In the genomic region with DNA sequence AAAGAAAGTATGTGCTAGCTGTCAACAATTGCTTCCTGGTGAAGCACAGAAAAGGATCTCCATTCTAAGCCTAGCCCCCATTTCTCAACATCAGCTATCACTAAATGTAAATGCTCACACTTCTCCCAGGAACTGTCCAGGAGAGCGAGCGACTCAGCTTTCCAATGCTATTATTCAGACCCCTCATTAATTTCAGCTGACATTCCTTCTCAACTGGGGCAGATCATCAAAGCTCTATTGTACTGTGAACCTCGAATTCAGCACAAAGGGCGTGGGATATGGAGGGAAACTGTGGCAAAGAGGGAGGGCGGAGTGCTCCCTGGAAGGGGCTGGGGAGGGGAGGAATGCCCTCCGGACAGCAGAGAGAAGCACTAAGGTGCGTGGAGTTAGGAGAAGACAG, we compare ENCODE assay signal across 19 mouse cellular contexts.
DNase-seq lines count a peak whose midpoint lies in the region; ATAC-seq lines count a peak whose summit lies in the region.
"Had no signal": no experiment of that assay in that cellular context is flagged by ENCODE, and none has a peak within 500 bp of the region (broad histone marks: within the 10 kb centered on the region; RNA-seq: fewer than 3 reads in every experiment).

No protein-coding gene starts in this region.

- H3K27ac ChIP-seq in heart, embryonic 13.5 days (replicated peaks) = 0 out of 2 replicates have a peak overlapping the region, but pooled peaks have one; percentile 31
- H3K27ac ChIP-seq in midbrain, embryonic 11.5 days (ENCODE audit: low read depth, low read length) = no peak overlapping the region
- no peak overlapping the region for H3K27ac ChIP-seq in midbrain, embryonic 13.5 days
- H3K27ac ChIP-seq: embryonic facial prominence, embryonic 13.5 days; gastrocnemius, adult 2 months; heart, adult 2 months; liver, embryonic 12.5 days had no signal

- H3K27me3 ChIP-seq in heart, embryonic 13.5 days (replicated peaks) = no peaks in the 10 kb centered on the region
- H3K27me3 ChIP-seq in midbrain, embryonic 11.5 days (ENCODE audit: control insufficient read depth, insufficient read depth, low read length) = no peaks in the 10 kb centered on the region
- no peaks in the 10 kb centered on the region for H3K27me3 ChIP-seq in midbrain, embryonic 13.5 days
- H3K27me3 ChIP-seq: embryonic facial prominence, embryonic 13.5 days; liver, embryonic 12.5 days; megakaryocyte, embryonic 14.5 days had no signal

- H3K4me1 ChIP-seq in heart, embryonic 13.5 days = peaks cover 65% of the 10 kb centered on the region
- H3K4me1 ChIP-seq in midbrain, embryonic 11.5 days (ENCODE audit: control insufficient read depth, insufficient read depth, low read length) = peaks cover 14% of the 10 kb centered on the region
- H3K4me1 ChIP-seq in midbrain, embryonic 13.5 days (replicated peaks) = peaks cover 11% of the 10 kb centered on the region

- ATAC-seq in heart, embryonic 13.5 days (ENCODE audit: extremely low read depth, insufficient number of reproducible peaks, low FRiP score, low TSS enrichment) = no peak
- 0 out of 2 replicates have a peak, but pooled peaks have one; percentile 44 for ATAC-seq in midbrain, embryonic 11.5 days (ENCODE audit: low FRiP score)
- ATAC-seq in midbrain, embryonic 13.5 days = no peak
- ATAC-seq: intestine, postnatal 0 days; liver, embryonic 12.5 days; lung, postnatal 0 days had no signal

- DNase-seq in heart, postnatal 36 days = no peak
- no peak for DNase-seq in midbrain, embryonic 11.5 days (ENCODE audit: low spot score, missing footprints)
- peak; percentile 44 for DNase-seq in embryo, embryonic 9.5 days (ENCODE audit: extremely low spot score)
- DNase-seq in mesoderm, embryonic 11.5 days (ENCODE audit: low read depth, low spot score) = peak; percentile 58
- DNase-seq in ovary, postnatal 14 days (ENCODE audit: low spot score) = no peak
- no peak for DNase-seq in gastrocnemius, postnatal 36 days
- DNase-seq: adrenal gland, postnatal 14 days; cerebellum, adult 9-11 months; gastrocnemius, adult 2 months; heart, adult 2 months; heart, postnatal 14 days; layer of hippocampus, postnatal 36 days had no signal

- intact Hi-C loops in heart, postnatal 36 days (cut with DNase I) = no loop called here
- intact Hi-C loops in gastrocnemius, postnatal 36 days (cut with DNase I) = no loop called here

- H3K4me3 ChIP-seq in heart, embryonic 13.5 days = no peak overlapping the region
- H3K4me3 ChIP-seq in midbrain, embryonic 11.5 days (ENCODE audit: low read depth, low read length) = no peak overlapping the region
- no peak overlapping the region for H3K4me3 ChIP-seq in midbrain, embryonic 13.5 days (replicated peaks)
- H3K4me3 ChIP-seq: embryonic facial prominence, embryonic 13.5 days; gastrocnemius, adult 2 months; heart, adult 2 months; liver, embryonic 12.5 days; megakaryocyte, embryonic 14.5 days had no signal

- no peaks in the 10 kb centered on the region for H3K36me3 ChIP-seq in heart, embryonic 13.5 days
- no peaks in the 10 kb centered on the region for H3K36me3 ChIP-seq in midbrain, embryonic 11.5 days (ENCODE audit: control insufficient read depth, insufficient read depth, low read length)
- no peaks in the 10 kb centered on the region for H3K36me3 ChIP-seq in midbrain, embryonic 13.5 days
- H3K36me3 ChIP-seq: embryonic facial prominence, embryonic 13.5 days; liver, embryonic 12.5 days had no signal

- H3K4me2 ChIP-seq in heart, embryonic 13.5 days = no peak overlapping the region
- H3K4me2 ChIP-seq in midbrain, embryonic 11.5 days = no peak overlapping the region
- H3K4me2 ChIP-seq in midbrain, embryonic 13.5 days (replicated peaks) = no peak overlapping the region
- H3K4me2 ChIP-seq: embryonic facial prominence, embryonic 13.5 days; liver, embryonic 12.5 days had no signal

- no peaks in the 10 kb centered on the region for H3K9me3 ChIP-seq in heart, embryonic 13.5 days
- H3K9me3 ChIP-seq in midbrain, embryonic 11.5 days (ENCODE audit: control insufficient read depth, low read length) = no peaks in the 10 kb centered on the region
- no peaks in the 10 kb centered on the region for H3K9me3 ChIP-seq in midbrain, embryonic 13.5 days
- H3K9me3 ChIP-seq: embryonic facial prominence, embryonic 13.5 days; liver, embryonic 12.5 days; megakaryocyte, embryonic 14.5 days had no signal

- WGBS in heart, embryonic 13.5 days = 61% methylated on average over 7 of the region's 7 CpGs
- 16% methylated on average over 7 of the region's 7 CpGs for WGBS in midbrain, embryonic 11.5 days
- WGBS in midbrain, embryonic 13.5 days = 5% methylated on average over 7 of the region's 7 CpGs

- no peak overlapping the region for H3K9ac ChIP-seq in heart, embryonic 13.5 days
- no peak overlapping the region for H3K9ac ChIP-seq in midbrain, embryonic 11.5 days (ENCODE audit: low read length)
- H3K9ac ChIP-seq in midbrain, embryonic 13.5 days (replicated peaks) = no peak overlapping the region
- H3K9ac ChIP-seq: embryonic facial prominence, embryonic 13.5 days; liver, embryonic 12.5 days had no signal

Comparison
In these comparisons a context has a peak if more than half of its experiments do, and no peak if none do; other contexts are left out.
1. DNase-seq: peak in embryo, embryonic 9.5 days (single experiment) and mesoderm, embryonic 11.5 days (single experiment); none in heart, postnatal 36 days (0 of 2), midbrain, embryonic 11.5 days (single experiment), ovary, postnatal 14 days (single experiment) and gastrocnemius, postnatal 36 days (0 of 2).